Mouse (Mus musculus) spleen, postnatal 14 days (tissue): Measurements from ENCODE around the gene Gm13088.
"Not testable (repeated sequence)": the region's sequence is repeated elsewhere in the genome, so short reads cannot be mapped to it uniquely, and the experiment has no call there.

ENCODE experiments used
- DNase-seq, 2 experiments: peaks; one replicate each; pipeline ENCODE4 v3.0.0; 2021 to 2022; ENCODE audit warnings: low spot score in 2 of 2

Gm13088 gene

DNA sequence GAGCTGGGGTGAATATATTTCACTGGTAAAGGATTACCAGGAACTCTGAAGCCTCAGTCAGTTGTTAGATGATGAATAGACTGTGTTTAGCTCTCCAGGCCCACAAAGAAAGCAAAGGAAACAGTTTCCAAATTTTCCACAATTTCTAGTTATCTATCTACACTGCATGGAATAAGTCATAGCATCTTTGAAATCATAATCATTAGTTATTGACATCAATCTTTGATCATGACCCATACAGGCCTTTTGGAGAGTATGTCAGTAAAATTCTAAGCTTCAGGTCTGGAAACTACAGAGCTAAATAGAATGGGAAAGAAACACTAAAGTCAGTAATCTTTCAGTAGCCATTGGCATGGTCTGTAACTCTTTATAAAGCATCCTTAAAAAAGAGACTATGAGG lies at the start of gene Gm13088:
Gene Gm13088 (minus strand): TSS at position 101 of the 400 bp plus-strand sequence.
- not testable (repeated sequence) for DNase-seq

DNA sequence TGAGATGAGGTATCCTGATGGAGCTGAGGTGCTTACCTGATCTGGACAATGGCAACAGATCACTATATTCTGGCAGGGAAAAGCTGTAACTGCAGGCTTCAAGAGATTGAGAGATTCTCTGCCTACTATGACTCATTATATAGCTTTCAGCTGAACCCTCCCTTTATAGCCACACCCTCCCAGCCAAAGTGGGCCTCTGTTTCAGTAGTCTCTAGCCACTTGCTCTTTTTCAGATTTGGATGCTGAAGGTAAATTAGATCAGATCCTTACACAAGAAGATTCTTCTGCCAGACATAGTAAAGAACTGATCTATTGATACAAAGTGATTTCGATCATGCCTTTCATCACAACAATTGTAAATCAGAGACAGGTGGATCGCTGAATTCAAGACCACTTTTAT lies 45.6 kb upstream of the Gm13088 start, which contains the start of gene Gm13089:
Gene Gm13089 (minus strand): TSS at position 101 of the 400 bp plus-strand sequence.
- no peak for DNase-seq

DNA sequence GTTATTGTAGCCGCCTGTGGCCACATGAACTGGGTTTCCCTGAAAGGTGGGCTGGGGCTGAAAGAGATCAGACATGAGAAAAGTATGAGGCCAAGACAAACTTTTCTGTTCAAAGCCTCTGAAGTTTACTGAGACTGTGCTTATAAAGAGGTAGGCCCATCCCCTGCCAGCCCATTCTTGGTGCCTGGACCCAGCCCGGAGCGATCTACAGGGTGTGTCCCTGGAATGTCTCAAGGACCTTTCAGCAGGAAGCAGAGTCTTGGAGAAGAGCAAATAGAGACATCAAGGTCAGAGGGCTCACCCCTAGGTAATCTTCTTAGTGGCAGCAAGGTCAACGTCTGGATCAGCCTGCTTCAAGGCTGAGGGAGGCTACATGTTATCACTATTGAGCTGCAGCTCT lies 38.9 kb downstream of the Gm13088 start:
- not testable (repeated sequence) for DNase-seq

DNA sequence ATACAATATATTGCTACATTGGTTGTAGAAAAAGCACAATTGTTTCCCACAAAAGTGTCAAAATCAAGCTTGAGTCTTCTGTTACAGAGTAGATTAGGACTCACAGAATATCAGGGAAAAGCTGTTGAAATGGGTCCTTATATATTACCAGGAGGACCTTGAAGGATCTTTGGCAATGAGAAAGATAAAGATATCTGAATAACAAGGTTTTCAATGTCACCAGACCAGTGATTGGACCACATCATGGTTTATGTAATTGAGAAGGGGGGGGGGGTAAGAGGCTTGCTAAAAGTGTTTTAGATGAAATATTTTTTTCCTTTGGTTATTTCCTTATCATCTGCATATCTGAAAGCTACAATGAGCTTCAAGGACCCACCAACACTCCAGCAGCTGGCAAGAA lies 42.3 kb downstream of the Gm13088 start, which contains the start of gene Gm13083:
Gene Gm13083 (plus strand): TSS at position 301 of the 400 bp plus-strand sequence.
- DNase-seq: not testable (repeated sequence)

DNA sequence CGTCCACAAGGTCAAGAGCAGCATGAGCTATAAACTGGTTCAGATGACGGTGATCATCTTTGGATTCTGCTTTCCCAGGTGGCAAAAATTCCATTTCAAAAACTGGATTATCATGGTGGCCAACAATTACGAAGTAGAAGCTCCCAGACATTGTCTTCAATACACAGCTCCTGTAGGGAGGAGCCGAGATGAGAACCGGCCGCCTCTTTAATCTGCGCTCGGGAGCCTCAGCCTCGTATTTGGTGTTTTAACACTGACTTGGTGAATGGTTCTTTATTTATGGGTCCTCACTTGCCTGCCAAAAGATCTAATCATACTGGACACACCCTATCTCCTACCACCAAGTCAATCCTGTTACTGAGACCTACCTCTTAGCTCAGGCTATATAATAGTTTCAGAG lies 45.1 kb downstream of the Gm13088 start:
- DNase-seq: not testable (repeated sequence)
